Mouse (Mus musculus) natural killer cell, adult 2 months (primary cell): ENCODE measurements around the gene Abracl.

ENCODE experiments used
- DNase-seq, 2 experiments: peaks; one replicate each; pipeline ENCODE4 v3.0.0; 2022; ENCODE audit warnings: low spot score in 2 of 2

Gene Abracl

DNA sequence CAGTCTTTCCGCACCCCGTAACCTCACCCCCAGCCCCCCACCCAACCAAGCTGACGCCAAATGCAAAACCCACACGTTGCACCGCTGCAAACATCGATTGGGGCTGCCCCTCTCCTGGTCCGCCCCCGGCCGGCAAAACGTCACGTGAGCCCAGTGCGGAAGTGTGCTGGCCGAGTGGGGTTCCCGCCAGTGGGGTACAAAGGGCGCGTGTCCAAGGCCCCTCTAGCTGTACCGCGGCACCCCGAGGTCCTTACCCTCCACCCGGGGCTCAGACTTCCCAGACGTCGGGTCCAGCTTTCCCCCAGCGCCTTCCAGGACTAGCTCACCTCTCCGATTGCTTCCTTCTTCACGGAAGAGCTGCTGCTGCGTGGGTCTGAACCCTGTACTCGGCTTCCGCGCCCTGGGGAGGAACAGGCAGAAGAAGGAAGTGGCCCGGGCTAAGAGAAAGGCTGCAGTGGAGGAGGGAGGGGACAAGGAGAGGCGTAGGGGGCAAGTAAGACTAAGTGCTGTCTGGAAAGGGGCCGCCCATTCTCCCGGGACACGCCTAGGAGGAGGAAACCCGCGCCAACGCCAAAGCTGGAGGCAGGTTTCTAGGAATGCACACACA is at the start of gene Abracl:
TSS of gene Abracl (minus strand) at position 548 of the 607 bp plus-strand sequence.
- DNase-seq, result peak; percentile 72 to 84

DNA sequence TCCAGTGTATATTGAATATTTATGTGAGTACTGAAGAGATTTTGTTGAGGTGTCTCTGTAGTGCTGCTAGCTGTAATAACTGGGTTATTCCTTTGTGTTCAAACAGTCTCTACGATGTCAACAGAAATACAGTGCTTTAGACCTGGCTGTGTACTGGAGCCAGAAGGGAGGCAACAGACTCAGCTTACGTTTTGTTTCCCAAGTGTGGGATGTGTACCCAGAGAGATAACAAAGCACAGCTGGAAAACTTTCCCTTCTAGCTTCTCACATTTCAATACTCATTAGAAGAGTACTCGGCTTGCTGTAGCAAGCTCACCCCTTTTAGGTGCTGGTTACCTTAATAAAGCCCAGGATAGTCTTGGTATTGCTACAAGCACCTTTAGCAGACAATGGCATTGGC is 49.8 kb upstream of the Abracl start:
- no peak for DNase-seq

DNA sequence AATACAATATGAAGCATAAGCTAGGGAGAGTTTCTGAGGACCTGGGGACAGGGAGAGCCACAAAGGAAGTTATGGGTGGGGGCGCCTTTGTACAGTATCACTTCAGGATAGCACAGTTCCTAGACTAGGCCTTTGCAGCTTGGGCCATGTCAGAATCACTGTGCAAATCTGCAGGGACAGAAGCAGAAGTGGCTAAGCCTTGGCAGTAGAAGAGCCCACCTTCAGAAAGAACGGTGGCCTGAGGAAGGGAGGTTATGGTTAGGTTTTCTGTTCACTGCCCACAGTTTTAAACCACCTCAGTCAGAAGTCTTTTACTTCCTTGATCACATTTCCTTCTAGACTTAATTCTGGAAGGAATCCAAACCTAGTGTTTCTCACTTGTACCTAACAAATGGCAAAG is 47.5 kb upstream of the Abracl start:
- DNase-seq, result no peak

DNA sequence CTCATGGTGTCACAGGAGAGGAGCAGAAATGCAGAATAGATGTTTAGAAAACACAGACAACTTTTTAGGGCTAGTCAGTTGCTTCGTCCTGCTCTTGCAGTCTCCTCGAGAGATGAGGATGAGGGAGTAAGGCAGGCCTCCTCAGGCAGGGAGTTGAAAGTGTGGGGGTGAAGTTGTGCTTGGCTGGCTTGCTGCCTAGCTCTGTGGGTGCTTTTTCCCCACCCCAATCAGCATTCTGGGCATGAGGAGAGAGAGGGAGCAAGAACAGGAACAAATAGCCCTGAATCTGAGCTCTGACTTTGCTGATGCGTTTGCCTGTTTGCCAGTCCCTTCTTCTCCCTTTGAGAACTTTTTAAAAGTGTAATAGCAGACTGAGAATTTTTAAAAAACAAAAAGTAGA is 47.1 kb upstream of the Abracl start:
- DNase-seq, result no peak

DNA sequence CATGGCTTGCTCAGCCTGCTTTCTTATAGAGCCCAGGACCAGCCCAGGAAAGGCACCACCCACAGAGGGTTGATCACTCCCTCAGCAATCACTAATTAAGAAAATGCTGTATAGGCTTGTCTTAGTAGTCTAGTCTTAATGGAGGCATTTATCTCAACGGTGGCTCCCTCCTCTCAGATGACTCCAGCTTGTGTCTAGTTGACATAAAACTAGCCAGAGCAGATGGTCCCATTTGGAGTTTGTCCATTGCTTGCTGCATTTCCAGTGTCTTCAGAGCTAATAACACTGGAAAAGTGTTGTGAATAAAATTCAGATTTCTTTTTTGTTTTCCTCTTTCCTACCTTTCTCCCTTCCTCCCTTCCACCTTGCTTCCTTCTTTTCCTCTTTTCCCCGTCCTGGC is 46.5 kb upstream of the Abracl start:
- no peak for DNase-seq

DNA sequence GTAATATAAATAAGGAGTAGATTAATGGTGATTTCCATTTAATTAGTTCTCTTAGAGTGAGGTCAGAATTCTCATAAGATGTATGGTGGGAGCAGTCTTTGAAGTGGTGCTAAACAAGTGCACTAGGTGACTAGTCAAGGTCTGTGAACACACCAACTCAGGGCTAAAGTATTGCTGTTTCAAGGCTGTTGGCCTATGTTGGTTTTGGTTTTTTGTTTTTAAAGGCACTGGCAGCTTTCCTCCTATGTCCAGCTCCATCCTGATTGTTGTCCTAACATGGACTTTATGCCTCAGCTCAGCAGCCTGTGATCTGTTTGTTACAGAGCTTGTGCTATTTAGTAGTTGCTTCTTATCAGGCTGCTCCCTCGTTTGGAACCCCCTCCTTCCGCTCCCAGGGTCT is 45.8 kb upstream of the Abracl start:
- no peak for DNase-seq

DNA sequence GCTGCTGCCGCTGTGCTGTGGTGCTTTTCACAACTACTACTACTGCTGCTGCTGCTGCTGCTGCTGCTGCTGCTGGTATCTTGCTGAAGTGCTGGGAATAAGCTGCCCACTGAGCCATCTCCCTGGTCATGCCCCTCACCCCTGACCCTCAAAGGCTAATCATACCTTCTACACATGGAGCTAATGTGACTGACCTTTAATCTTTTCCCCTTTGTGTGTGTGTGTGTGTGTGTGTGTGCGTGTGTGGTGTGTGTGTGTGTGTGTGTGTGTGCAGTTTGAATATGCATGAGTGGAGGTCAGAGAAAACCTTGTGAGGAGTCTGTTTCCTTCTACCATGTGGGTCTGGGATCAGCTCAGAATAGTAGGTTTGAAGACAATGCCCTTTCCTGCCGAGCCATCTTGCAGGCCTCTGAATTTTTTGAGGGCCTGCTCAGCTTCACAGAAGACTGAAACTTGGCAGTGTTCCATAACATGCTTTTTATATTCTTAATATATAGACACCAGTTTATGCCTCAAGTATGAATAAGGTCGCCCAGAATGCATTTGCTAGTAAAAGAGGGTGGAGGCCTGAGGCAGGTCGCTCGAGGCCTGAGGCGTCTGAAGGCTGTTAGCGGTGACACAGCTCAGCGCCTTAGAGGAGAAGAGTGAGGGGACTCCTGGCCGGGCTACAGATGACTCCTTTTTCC is 44.8 kb upstream of the Abracl start:
- no peak for DNase-seq

DNA sequence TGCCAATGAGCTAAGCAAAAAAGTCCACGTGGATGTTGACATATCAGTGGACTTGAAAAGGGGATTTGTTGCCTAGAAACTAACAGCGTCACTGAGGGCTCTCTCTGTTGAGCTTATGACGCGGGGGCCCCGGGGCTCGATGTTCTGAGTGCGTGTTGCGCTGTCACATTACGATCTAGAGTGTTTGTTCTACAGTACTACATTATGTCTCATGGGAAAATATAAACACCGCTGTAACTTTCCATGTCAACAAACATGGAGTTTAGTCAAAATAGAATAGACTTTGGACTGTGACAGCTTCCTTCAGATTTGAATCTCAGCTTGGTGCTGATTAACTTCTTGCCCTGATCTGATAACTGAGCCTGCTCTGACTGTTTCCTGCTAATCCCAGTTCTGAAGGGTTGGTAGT is 42.9 kb upstream of the Abracl start:
- no peak for DNase-seq

DNA sequence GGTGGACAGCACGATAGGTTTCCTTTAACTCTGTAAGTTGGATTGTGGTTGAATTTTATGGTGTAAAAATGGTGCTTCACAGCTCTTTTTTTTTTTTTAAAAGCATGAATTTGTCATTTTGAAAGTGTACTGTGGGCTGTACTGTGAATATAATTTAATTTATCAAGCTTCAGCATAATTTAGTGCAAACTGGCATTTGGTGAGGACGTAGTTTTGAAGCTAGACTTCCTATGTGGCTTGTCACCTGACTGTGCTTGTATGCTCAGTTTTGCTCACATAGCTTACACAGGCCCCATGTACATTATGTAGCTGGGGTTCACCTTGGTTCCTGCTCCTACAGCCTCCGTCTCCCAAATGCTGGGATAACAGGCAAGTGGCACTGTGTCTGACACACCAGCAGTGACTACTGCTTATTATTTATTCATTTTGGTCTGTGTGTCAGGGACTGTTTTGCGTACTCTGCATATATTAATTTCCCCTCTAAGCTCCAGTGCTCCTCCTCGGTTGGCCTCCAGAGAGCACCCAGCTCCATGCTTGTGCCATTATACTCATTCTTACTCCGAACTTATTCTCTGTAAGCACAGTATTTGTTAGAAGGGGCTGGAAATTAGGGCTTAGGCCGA is 41.6 kb upstream of the Abracl start:
- DNase-seq, result no peak

DNA sequence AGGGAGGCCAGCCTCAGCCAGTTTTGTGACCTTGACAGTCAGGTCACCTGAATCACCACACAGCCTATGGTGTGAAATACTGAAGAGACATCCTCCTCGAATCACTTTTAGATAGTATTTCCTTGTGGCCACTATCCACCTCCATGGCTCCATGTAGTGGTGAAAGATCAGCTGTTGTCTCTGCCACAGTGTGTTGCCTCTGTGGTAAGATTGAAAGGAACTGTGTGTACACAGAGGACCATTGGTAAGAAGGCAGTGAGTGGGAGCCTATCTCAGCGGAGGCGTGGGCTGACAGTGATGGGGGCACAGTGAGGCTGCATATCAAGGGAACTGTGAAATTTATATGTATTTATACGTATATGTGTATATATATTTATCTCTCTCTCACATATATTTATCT is 38.4 kb upstream of the Abracl start:
- no peak for DNase-seq

DNA sequence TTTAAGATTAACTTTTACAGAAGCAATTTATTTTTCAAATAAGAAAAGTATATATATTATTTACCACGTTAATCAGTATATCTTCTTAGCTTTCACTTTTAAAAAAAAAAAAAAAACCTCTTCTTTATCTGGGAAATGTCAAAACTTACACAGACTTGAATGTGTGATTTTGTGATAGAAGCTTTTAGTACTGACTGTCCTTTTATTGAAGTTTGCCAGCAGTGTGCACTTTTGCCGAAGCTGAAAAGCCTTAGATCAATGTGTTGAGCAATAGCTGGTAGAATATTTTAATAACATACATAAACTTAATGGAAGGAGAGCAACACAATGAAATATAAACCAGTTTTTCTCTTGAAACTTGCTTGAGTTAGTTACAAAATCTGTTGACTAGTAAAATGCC is 37.7 kb upstream of the Abracl start:
- no peak for DNase-seq

DNA sequence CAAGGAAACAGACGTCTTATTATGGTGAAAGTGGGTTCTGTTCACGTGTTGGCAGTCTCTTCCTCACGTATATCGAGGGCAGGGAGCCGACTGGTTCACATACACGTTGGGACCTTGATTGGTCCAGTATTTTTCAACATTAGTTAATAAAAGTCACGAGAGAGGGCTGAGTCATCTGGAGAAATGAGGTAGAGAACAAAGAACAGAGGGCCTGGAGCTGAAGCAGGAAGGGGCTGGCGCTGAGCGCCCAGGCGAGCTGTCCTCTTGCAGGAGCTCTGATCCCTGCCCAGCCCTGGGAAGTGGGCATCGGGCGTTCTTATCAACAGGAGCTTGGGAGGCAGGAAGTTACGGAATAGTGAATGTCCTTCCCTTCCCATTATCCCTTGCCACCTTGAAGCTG is 36.7 kb upstream of the Abracl start:
- DNase-seq, result no peak

DNA sequence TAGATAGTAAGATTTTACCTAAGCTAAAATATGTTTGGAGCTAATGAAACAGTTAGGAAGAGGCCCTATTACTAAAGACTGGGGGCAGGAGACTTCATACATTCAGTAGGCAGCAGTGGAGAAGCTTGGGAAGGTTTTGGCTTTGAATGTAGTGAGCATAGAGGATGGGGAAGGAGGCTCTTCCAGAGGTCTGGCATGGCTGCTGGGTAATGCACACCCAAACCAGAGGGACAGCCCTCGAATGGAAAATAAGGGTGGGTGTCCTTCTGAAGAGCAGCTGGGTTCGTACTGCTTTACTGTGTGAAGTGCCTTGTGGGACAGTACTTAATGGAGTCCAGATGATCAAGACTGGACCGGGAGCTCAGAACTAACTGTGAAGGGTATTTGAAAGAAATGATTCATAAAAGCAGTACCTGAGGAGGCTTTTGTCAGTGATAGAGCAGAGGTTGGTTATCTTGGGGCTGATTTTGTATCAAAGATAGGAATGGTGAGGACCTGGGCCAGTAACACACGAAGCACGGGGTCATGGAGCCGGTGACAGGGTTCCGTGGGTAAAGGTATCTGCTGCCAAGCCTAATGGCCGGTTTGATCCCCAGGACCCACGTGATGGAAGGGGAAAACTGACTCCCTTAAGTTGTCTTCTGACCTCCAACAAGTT is 35.7 kb upstream of the Abracl start:
- no peak for DNase-seq

DNA sequence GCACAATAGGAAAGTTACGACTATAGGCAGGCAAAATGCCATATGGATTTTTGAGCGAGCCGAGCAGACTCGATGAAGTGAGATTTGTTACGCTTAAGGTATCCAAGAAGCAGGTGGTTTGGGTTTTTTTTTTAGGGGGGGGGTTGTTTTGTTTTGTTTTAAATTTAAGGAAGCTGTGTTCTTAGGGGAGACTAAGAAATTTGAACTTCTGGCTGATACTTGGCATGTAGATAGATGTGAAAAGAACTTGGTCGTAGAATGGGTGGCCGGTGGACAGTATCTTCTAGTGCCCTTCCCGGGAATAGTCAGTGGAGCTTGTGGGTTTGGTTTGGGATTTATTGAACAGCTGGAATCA is 33.3 kb upstream of the Abracl start:
- no peak for DNase-seq

DNA sequence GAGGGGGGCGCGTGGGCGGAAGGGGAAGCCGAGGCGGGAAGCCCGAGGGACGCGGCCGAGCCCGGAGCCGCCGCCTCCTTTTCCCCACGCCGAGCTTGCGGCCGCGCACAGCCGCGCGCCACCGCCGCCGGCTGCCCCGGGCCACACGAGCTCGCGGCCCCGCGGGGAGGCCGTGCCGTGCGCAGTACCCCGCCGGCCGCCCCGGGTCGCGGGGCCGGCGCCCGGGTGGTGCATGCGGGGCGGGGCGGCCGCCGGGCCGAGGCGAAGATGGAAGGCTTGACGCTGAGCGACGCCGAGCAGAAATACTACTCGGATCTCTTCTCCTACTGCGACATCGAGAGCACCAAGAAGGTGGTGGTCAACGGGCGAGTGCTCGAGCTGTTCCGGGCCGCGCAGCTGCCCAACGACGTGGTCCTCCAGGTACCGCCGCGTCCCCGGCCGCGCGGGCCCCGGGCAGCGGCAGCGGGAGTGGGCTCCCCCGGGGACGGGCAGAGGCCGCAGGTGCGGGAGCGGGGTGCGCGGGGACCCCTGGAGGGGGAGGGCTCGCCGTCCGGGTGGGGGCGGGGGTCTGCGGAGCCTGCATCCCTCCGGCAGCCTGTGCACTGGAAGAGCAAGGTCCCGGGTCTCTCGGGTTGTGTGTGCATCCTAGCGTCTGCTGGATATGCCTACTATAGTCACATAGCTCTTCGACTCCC is 32.8 kb upstream of the Abracl start, which contains the start of gene Reps1:
TSS of gene Reps1 (plus strand) at position 166 of the 695 bp plus-strand sequence.
- DNase-seq, result no peak

DNA sequence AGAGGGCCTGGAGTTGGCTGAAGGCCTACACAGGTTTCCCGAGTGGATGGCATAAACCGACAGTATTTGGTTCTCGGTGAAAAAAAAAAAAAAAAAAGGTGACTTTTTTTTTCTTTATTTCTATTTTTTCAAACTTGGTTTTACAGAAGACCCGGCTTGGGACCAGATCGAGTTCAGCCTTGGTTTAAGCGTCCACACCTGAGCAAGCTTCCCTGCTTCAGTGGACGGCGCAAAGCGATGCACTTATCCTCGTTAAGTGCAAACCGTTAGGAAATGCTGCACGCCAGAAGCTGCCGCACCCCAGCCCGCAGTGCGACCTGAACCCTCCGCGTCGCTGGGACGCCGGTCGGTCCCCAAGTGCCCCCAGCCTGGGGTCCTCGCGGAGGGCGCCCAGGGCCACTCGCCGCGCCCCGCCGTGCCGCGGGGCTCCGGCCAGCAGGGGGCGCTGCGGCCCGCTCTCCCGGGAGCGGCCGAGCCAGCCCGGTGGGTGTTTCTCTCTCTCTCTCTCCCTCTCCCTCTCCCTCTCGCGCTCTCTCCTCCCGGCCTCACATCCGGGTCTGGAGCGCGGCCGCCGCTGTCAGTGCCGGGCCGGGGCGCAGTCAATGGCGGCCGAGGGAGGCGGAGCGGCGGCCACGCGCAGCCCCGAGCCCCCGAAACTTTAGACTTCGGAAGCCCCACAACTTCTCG is 32.1 kb upstream of the Abracl start:
- DNase-seq, result peak; percentile 72 to 83

DNA sequence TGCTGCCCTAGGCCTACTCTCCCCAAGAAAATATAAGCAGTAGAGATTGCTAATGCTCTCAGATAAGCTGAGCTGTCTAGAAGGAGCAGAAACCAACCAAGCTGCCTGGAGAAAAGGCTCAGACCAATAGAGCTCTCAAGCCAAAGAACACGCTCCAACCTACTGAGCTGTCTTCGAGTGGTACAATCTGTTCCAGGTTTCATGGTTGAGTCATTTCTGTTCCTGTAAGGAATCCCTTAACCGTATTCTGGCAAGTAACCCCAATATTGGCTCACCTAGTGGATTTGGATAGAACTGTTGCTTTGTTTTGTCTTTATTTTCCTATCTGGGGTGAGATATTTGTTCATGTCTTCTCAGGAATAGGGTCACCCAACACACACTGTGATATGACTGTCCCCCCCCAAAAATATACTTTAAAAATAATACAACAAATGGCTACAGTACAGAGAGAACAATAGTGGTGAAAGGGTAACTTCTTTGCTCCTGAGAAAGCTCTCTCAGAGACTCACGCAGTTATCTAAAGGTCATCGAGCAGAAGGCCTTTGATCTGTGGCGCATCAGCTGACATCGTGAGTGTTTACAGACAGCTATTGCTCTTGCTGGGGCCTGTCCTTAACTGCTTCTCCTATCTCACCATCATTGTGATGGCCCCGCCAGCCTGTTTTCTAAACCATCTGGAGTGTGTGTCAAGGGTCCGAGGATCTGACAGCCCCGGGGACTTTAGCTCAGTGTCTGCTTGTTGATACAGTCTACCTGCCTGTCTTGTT is 24.5 kb upstream of the Abracl start:
- DNase-seq, result no peak

DNA sequence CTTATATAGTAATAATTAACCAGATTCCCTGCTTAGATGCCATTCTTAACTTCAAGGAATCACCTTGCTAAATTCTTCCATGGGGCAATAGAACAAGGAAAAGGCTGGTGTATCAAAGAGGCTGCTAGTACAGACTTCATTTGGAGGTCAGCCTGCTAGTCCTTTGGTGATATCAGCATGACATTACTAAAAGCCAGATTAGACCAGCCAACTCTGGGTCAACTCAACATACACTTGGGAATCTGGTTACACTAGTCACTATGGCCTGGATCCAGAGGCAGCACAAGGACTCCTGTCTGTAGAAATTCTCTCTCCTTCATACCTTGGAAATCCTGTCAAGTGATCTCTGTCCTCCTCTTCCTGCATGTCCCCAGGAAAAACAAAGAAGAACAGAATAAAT is 23.3 kb upstream of the Abracl start:
- DNase-seq, result no peak

DNA sequence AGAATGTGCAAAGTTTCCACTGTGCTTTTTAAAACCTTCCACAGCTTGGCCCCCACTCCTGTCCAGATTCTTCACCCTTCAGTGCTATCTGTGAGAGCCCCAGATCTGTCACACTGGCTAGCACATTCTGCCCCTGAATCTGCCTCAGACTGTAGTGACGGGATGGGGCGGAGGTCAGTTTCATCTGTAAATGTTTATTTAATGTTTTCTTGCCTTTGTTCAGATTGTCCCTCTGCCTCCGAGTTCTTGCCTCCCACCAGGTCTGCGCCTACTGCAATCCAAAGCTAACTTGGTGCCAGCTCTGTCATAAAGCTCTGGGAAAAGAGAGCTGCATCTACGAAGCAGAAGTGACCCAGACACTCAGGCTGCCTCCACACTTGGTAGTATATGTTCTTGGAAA is 13.8 kb upstream of the Abracl start:
- DNase-seq, result no peak

DNA sequence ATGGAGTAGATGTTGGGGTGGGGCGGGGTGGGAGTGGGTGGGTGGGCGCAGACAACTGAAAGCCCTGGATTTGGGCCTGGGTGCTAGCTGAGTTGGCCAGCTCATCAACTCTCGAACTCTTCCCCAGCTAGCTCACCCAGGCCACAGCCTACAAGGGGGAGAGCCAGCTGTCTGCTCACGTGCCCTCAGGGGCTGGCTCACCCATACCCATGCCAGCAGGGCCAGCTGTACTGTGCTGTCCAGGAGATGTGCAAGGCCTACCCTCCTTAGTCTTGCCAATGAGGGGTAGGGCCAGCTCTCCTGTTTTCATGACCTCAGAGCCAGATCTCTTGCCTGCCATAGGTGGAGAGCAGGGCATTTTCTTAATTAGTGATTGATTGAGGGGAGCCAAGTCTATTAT is 11.3 kb upstream of the Abracl start:
- DNase-seq, result no peak

DNA sequence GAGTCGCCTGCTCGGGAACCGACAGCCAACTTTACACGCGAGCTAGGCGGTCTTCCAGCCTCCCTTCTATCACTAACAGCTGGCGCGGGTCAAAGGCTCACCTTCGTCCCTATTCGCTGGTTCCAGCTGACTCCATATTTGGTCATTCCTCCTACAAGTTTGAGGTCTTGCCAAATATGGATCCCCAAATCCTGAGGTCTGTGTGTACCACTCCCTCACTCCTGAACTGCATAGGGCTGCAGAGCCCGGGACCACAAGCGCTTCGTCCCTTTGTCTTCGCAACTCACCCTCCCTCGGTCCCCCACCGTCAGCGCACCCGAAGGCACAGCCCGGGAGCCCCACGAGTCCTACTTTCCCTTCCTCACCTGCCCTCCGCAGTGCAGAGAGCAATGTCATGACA is 776 bp downstream of the Abracl start:
- peak; percentile 46 to 61 for DNase-seq
